Mouse (Mus musculus) adrenal gland, postnatal 4 days (tissue): Measurements from ENCODE around the gene Slc6a1. TPM values are rescaled to one million over a fixed set of nuclear protein-coding genes. Genes with fewer than 3 reads are reported as not detected.

Experiments used
- DNase-seq, 2 experiments: peaks; one replicate each; pipeline ENCODE4 v3.0.0; 2021 to 2022; ENCODE audit warnings: low spot score in 2 of 2, mixed read lengths in 2 of 2
- total RNA-seq, 2 experiments: library from RNA; stranded (reverse); gene quantifications; 2 replicates each; pipeline ENCODE4 v1.2.3; 2021

Gene Slc6a1
- total RNA-seq, 2 experiments from 2014 or later = 0.08 to 1.7 TPM

- DNase-seq = no peak
Observed at GRCm38 (mm10) chr6:114347831-114348754, 65.7 kb downstream of the Slc6a1 start.

DNA sequence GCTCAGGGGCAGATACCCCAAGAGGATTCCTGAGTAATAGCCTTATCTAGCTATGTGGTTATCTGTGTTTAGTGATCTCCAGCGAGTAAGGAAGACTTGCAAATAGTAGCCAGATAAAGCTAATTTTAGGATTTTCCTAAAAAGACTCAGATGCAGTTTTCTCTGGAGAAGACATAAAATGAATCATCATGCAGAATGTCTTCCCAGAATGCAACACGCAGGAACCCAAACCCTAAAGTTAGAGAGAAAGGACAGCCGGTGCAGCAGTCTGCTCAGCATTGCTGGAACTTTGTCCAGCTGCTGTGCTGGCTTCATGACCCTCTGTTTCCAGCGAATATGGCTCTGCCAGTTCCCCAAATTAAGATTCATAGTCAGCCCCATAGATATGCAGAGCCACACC is 72.2 kb downstream of the Slc6a1 start:
- DNase-seq = no peak

DNA sequence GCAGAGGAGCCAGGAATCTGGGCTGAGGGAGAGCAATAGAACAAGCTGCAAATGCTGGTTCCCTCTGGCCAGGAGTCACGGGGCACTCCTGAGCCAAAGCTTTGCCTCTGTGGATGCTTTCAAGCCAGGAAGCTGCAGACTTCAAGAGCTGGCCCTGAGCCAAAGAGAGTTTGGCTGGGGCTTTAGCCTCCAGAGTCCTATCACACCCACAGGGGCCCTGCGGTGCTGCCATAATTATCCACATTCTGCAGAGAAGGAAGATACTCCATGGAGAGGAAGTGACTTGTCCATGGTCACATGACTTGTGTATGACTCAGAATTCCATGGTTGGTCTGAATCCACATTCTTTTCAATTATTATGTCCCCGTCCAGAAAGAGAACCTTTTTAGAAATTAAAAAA is 75.7 kb downstream of the Slc6a1 start:
- no peak for DNase-seq

DNA sequence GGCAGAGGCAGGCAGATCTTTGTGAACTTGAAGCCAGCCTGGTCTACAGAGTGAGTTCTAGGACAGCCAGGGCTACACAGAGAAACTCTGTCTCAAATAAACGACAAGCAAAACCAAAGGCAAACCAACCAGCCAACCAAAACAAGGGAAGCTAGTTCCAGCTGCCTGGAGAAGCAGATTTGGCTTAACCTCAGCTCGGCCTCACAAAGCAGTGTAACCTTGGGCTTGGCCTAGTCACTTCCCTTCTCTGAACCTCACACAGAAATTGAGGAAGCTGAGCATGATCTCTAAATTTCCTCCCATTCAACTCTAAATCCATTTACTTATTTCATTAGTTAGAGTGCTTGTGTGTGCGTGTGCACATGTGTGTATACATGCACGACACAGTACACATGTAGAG is 79.9 kb downstream of the Slc6a1 start:
- no peak for DNase-seq

DNA sequence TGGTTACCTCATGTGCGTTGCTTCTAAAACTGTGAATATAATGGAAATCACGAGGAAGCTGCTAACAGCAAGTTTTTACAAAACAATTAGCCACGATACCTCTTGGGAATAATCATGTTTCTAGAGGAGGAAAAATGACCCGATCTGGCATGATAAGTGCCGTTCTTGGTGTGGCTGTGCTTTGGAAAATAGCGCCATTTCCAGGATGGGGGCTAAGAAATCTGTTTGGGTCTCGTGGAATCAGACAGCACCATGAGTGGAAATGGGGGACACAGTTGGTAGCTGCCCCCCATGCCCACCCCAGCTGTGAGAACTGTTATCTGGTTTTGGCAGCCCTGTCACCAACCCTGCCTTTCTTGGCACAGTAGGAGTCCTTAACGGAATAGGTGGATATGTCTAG is 81.3 kb downstream of the Slc6a1 start:
- no peak for DNase-seq

DNA sequence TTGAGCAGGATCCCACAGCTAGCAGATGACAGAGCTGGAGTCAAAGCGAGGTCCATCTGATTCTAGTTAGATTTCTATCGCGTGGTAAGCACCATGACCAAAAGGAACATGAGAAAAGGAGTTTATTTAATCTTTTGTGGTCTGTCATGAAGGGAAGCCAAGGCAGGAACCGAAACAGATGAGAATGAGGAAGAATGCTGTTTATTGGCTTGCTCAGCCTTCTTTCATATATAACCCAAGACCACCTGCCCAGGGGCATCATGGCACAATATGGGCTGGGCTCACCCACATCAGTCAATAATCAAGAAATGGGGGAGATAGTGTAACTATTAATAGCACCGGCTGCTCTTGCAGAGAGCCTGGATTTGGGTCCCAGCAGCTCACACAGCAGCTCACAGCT is 82.3 kb downstream of the Slc6a1 start:
- no peak for DNase-seq

DNA sequence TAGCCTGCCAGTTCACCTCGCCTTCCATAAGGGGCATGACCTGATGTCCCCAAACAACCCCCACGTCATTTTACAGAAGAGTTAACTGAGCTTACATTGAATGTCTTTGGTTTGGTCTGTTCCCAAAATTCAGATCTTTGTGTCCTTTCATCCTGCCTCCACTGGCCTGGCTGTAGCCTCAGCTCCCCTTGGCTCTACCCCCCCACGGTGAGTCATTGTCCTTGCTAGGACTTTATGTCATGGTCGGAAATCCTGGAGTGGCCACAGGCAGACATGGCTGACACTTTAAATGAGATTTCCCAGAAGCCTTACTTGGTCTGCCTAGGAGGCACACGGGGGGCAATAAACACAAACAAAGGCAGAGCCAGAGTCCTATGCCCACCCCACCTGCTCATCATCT is 83.8 kb downstream of the Slc6a1 start:
- no peak for DNase-seq

Other genes starting within 250 kb of the Slc6a1 start
- gene Atp2b2, start 240.0 kb upstream of the Slc6a1 start, total RNA-seq = 1 to 10 TPM; 7.6 to 8.4 TPM
- 1 to 10 TPM in 1 of 2 experiments, under 1 TPM in 1; 0.56 to 1.5 TPM for gene Slc6a11, start 151.4 kb upstream of the Slc6a1 start, total RNA-seq
- 1 to 10 TPM; 1.2 to 2.1 TPM for gene Hrh1, start 115.3 kb downstream of the Slc6a1 start, total RNA-seq